8 mouse cellular contexts compared by ENCODE assay signal in the genomic region with DNA sequence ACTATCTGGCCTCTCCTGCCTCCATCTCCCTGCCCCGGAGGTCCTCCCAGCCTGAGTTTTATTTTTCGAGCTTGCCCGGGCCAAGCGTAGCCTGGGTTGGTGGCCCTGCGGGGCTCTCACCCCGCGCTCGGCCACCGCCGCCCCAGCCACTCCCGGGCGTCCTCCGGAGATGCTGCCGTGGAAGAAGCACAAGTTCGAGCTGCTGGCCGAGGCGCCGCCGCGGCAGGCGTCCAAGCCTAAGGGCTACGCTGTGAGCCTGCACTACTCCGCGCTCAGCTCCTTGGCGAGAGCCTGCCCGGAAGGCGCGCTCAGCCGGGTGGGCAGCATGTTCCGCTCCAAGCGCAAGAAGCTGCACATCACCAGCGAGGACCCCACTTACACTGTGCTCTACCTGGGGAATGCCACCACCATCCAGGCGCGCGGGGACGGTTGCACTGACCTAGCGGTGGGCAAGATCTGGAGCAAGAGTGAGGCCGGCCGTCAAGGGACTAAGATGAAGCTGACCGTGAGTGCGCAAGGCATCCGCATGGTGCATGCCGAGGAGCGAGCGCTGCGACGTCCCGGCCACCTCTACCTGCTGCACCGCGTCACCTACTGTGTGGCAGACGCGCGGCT. TPM values are rescaled to one million over a fixed set of nuclear protein-coding genes. Genes with fewer than 3 reads are reported as not detected.
DNase-seq lines count a peak whose midpoint lies in the region; ATAC-seq and TF ChIP-seq lines count a peak whose summit lies in the region.

No protein-coding gene starts in this region.

- peak overlapping the region; percentile 54 for H3K4me3 ChIP-seq in forebrain, postnatal 0 days (ENCODE audit: low read depth, low read length)
- H3K4me3 ChIP-seq in hindbrain, embryonic 10.5 days: peak overlapping the region; percentile 75
- H3K4me3 ChIP-seq in left cerebral cortex, adult 2 months: peak overlapping the region; percentile 79
- H3K4me3 ChIP-seq in macrophage (ENCODE audit: inconsistent target): peak overlapping the region; percentile 47

- no peak for TF ChIP-seq CTCF in forebrain, postnatal 0 days (IDR thresholded peaks at IDR 0.05; ENCODE audit: low read depth)
- no peak for TF ChIP-seq CTCF in left cerebral cortex, adult 2 months (IDR thresholded peaks at IDR 0.05)

- peak overlapping the region; percentile 58 for H3K9ac ChIP-seq in forebrain, postnatal 0 days

- DNase-seq in NIH3T3 (ENCODE audit: low read depth): peak; percentile 75
- DNase-seq in cerebellum, adult 11-12 months: peak; percentile 70
- peak; percentile 39 for DNase-seq in forebrain, postnatal 0 days
- peak; percentile 71 for DNase-seq in hindbrain, embryonic 10.5 days (ENCODE audit: low spot score)
- DNase-seq in left cerebral cortex, adult 2 months (ENCODE audit: extremely low spot score in 1 of 2, low spot score in 2 of 2): peak; percentile 51 to 54
- peak; percentile 48 for DNase-seq in right cerebral cortex, postnatal 14 days

- intact Hi-C loops in left cerebral cortex, adult 2 months (cut with DNase I): loop anchor here (5.0 kb wide), 2 partner anchors 62 to 332 kb away; no protein-coding TSS in a partner anchor

- H3K9me3 ChIP-seq in forebrain, postnatal 0 days (ENCODE audit: low read length): no peaks in the 10 kb centered on the region
- no peaks in the 10 kb centered on the region for H3K9me3 ChIP-seq in hindbrain, embryonic 10.5 days

- H3K27me3 ChIP-seq in forebrain, postnatal 0 days (ENCODE audit: insufficient read depth, low read length): peaks cover 10% of the 10 kb centered on the region; the same call in 1 of the 2 replicates
- H3K27me3 ChIP-seq in hindbrain, embryonic 10.5 days (ENCODE audit: insufficient read depth, poor library complexity, severe bottlenecking): peaks cover 35% of the 10 kb centered on the region

- no peaks in the 10 kb centered on the region for H3K79me2 ChIP-seq in macrophage (ENCODE audit: inconsistent target)

- WGBS in forebrain, postnatal 0 days: under 1% methylated on average over 53 of the region's 53 CpGs
- under 1% methylated on average over 53 of the region's 53 CpGs for WGBS in hindbrain, embryonic 10.5 days
- 4% methylated on average over 53 of the region's 53 CpGs for WGBS in macrophage (ENCODE audit: missing documents)

- no peaks in the 10 kb centered on the region for H3K36me3 ChIP-seq in forebrain, postnatal 0 days (ENCODE audit: insufficient read depth)
- H3K36me3 ChIP-seq in hindbrain, embryonic 10.5 days: no peaks in the 10 kb centered on the region
- H3K36me3 ChIP-seq in macrophage (ENCODE audit: inconsistent target): no peaks in the 10 kb centered on the region

- H3K4me1 ChIP-seq in forebrain, postnatal 0 days (ENCODE audit: insufficient read depth): peaks cover 23% of the 10 kb centered on the region
- H3K4me1 ChIP-seq in hindbrain, embryonic 10.5 days (replicated peaks): peaks cover 78% of the 10 kb centered on the region

- peak overlapping the region; percentile 96 for H3K4me2 ChIP-seq in forebrain, postnatal 0 days (ENCODE audit: low read depth)

- ATAC-seq in forebrain, postnatal 0 days: peak; percentile 6; the same call in 1 of the 2 replicates
- ATAC-seq in monocyte, adult 5-6 weeks (replicated peaks; ENCODE audit: insufficient number of reproducible peaks, low FRiP score, low TSS enrichment, poor library complexity, severe bottlenecking): no peak

- 0 out of 2 replicates have a peak overlapping the region, but pooled peaks have one; percentile 35 for H3K27ac ChIP-seq in forebrain, postnatal 0 days (ENCODE audit: low read depth, low read length)
- H3K27ac ChIP-seq in hindbrain, embryonic 10.5 days: peak overlapping the region; percentile 88
- peak overlapping the region; percentile 96 for H3K27ac ChIP-seq in left cerebral cortex, adult 2 months
- H3K27ac ChIP-seq in macrophage: no peak overlapping the region

RNA-seq across cellular contexts. Expression of gene Fam43a, which starts 1.0 kb away (rescaled TPM):
- total RNA-seq in forebrain, postnatal 0 days (2014; rRNA removed): 12.3 and 17.4 TPM in 2 replicates
- 10.0 and 10.5 TPM in 2 replicates for polyA plus RNA-seq in forebrain, postnatal 0 days (2015; fragmentation: Nextera tagmentation; extraction: Ambion mirVana)
- polyA plus RNA-seq in hindbrain, embryonic 10.5 days (2016; fragmentation: Nextera tagmentation; extraction: Ambion mirVana): 15.5 and 16.6 TPM in 2 replicates
- 10 to 100 TPM; 17.3 to 18.1 TPM for total RNA-seq in left cerebral cortex, adult 2 months (2021)
- 10 to 100 TPM in 8 of 26 experiments, 1 to 10 TPM in 18; 2.5 to 21.3 (median 6.1) TPM for total RNA-seq in macrophage (2018; cell fraction: chromatin; rRNA removed)
- 10 to 100 TPM in 12 of 26 experiments, 1 to 10 TPM in 14; 4.1 to 36.3 (median 8.3) TPM for total RNA-seq in macrophage (2018; cell fraction: cytosol; rRNA removed)
- 10 to 100 TPM in 16 of 26 experiments, 1 to 10 TPM in 10; 5.1 to 29.1 (median 11.4) TPM for total RNA-seq in macrophage (2018; cell fraction: nucleus; rRNA removed)
- 1.2 to 11.3 TPM (median 3.3 TPM) in 3 replicates for polyA plus RNA-seq in macrophage (2018)
- 18.4 to 27.0 TPM (median 26.3 TPM) in 3 replicates for total RNA-seq in monocyte, adult 5-6 weeks (2017)

RNA-seq across cellular contexts. Expression of gene Lsg1, which starts 13.1 kb away (rescaled TPM):
- total RNA-seq in forebrain, postnatal 0 days (2014; rRNA removed): 20.4 and 27.7 TPM in 2 replicates
- 40.8 and 41.4 TPM in 2 replicates for polyA plus RNA-seq in forebrain, postnatal 0 days (2015; fragmentation: Nextera tagmentation; extraction: Ambion mirVana)
- 74.5 and 78.5 TPM in 2 replicates for polyA plus RNA-seq in hindbrain, embryonic 10.5 days (2016; fragmentation: Nextera tagmentation; extraction: Ambion mirVana)
- total RNA-seq in left cerebral cortex, adult 2 months (2021): 10 to 100 TPM; 21.2 to 23.2 TPM
- 100 to 1,000 TPM in 1 of 26 experiments, 10 to 100 TPM in 25; 29.1 to 107 (median 80.8) TPM for total RNA-seq in macrophage (2018; cell fraction: chromatin; rRNA removed)
- 10 to 100 TPM; 11.2 to 22.0 (median 16.0) TPM for total RNA-seq in macrophage (2018; cell fraction: cytosol; rRNA removed)
- 10 to 100 TPM; 24.1 to 64.7 (median 45.3) TPM for total RNA-seq in macrophage (2018; cell fraction: nucleus; rRNA removed)
- 17.1 to 25.0 TPM (median 20.8 TPM) in 3 replicates for polyA plus RNA-seq in macrophage (2018)
- total RNA-seq in monocyte, adult 5-6 weeks (2017): 64.6 to 83.4 TPM (median 66.6 TPM) in 3 replicates

RNA-seq across cellular contexts. Expression of gene Tmem44, which starts 49.9 kb away (rescaled TPM):
- 107 and 113 TPM in 2 replicates for total RNA-seq in forebrain, postnatal 0 days (2014; rRNA removed)
- 66.1 and 66.6 TPM in 2 replicates for polyA plus RNA-seq in forebrain, postnatal 0 days (2015; fragmentation: Nextera tagmentation; extraction: Ambion mirVana)
- polyA plus RNA-seq in hindbrain, embryonic 10.5 days (2016; fragmentation: Nextera tagmentation; extraction: Ambion mirVana): 22.8 and 39.3 TPM in 2 replicates
- 10 to 100 TPM; 69.9 to 74.0 TPM for total RNA-seq in left cerebral cortex, adult 2 months (2021)
- 1 to 10 TPM in 1 of 26 experiments, under 1 TPM in 5, not detected in 20; 0.16 to 1.1 (median 0.30) TPM for total RNA-seq in macrophage (2018; cell fraction: chromatin; rRNA removed)
- under 1 TPM in 4 of 26 experiments, not detected in 22; 0.03 to 0.13 (median 0.05) TPM for total RNA-seq in macrophage (2018; cell fraction: cytosol; rRNA removed)
- under 1 TPM in 9 of 26 experiments, not detected in 17; 0.10 to 0.25 (median 0.17) TPM for total RNA-seq in macrophage (2018; cell fraction: nucleus; rRNA removed)
- not detected in 3 replicates for polyA plus RNA-seq in macrophage (2018)
- 0.11 TPM in 1 of 3 replicates, not detected in the others for total RNA-seq in monocyte, adult 5-6 weeks (2017)

Comparison
In these comparisons a context has a peak if more than half of its experiments do, and no peak if none do; other contexts are left out.
1. RNA of gene Tmem44, which starts 49.9 kb away (total RNA-seq): 107 to 113 TPM in forebrain, postnatal 0 days and 69.9 to 74.0 TPM in left cerebral cortex, adult 2 months; 0.11 TPM in monocyte, adult 5-6 weeks; every median in the first group is over 10 times any median in the second.
2. Peak in every context shown above with its lines, with median percentiles within 50 percentile points of each other: DNase-seq and H3K4me3 ChIP-seq.